Mouse (Mus musculus): Measurements from ENCODE around the gene Ldb2.

GRCm38 (mm10) chr5:44693674-44694073 lies 105.8 kb downstream of the Ldb2 start:
- no peak for TF ChIP-seq CTCF (IDR thresholded peaks at IDR 0.05; ENCODE audit: low read depth, low read length)
- TF ChIP-seq EP300 (IDR thresholded peaks at IDR 0.05; ENCODE audit: insufficient read depth, low read depth, low read length): no peak
- no peak for TF ChIP-seq POLR2A (IDR thresholded peaks at IDR 0.05; ENCODE audit: insufficient read depth, low read length)

Data from ES-Bruce4 (cell line).